Mouse (Mus musculus) fibroblast of lung, adult 2 months (primary cell): ENCODE measurements at regions not wholly inside any gene's neighbourhood (a gene's known extent, or its start where the extent isn't known, plus 50 kb on each side); places are given as distances from the start of the nearest gene placed in this dataset.
A peak's percentile ranks its signal among the peaks of the same experiment; 100 is the strongest.

ENCODE experiments used
- DNase-seq: peaks from one replicate; pipeline ENCODE4 v3.0.0-alpha.2; 2011; ENCODE audit warnings: low read depth

DNA sequence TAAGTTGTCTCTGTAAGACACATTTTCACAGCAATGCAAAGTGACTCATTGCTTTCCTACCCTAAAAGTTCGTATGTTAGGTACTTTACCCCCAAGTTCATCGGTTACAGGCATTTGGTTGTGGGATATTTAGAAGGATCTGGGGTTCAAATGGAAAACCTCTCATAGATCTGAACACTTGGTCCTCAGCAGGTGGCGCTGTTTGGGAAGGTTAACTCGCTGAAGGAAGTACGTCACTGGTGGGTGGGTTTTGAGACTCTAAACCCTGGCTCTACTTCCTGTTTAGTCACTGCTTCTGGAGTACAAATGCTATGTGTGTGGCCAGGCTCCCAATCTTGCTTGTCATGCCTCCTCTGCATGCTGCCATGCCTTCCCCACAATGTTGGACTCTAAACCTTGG, 284.0 kb upstream of the Castor2 start:
- no peak for DNase-seq

- no peak for DNase-seq
Observed at GRCm38 (mm10) chr5:133814436-133814835, 285.1 kb upstream of the Castor2 start.

DNA sequence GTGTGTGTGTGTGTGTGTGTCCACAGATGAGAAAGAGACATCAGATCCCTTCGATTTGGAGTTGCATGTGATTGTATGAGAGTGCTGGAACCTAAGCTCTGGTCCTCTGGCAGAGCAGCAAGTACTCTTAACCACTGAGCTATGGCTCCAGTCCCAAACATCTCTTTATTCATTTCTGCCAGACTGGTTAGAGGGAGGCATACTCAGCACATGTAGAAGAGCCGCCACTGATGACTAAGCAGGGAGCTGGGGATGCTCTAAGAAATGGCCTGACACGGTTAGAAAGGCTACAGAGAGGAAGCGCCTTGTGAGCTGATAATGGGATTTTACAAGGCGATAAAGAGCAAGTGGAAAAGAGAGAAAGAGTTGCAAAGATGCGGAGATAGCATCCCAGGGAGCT, 287.3 kb upstream of the Castor2 start:
- DNase-seq: no peak

- DNase-seq: no peak
Observed at GRCm38 (mm10) chr5:133806891-133807290, 292.6 kb upstream of the Castor2 start.

GRCm38 (mm10) chr5:133802001-133802400, 297.5 kb upstream of the Castor2 start:
- DNase-seq: no peak

GRCm38 (mm10) chr5:133795638-133796037, 303.9 kb upstream of the Castor2 start:
- DNase-seq: no peak

- no peak for DNase-seq
Observed at GRCm38 (mm10) chr5:133790726-133791125, 308.8 kb upstream of the Castor2 start.

DNA sequence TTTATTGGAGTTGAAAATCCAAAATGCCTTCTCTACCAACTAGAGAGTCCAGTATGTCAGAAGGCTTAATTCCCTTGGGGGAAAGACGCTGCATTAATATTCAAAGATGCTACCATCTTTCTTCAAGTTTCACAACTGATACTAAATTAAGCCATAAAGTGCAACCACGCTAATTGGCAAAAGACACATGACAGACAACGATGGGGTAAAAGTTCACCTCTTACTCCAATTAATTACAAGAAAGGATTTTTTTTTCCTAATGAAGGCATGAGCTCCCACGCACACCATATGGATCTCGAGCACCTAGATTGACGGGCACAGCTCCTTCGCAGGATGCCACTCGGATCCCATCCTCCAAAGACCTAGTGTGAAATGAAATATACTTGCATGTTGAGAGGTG, 311.5 kb upstream of the Castor2 start:
- no peak for DNase-seq

DNA sequence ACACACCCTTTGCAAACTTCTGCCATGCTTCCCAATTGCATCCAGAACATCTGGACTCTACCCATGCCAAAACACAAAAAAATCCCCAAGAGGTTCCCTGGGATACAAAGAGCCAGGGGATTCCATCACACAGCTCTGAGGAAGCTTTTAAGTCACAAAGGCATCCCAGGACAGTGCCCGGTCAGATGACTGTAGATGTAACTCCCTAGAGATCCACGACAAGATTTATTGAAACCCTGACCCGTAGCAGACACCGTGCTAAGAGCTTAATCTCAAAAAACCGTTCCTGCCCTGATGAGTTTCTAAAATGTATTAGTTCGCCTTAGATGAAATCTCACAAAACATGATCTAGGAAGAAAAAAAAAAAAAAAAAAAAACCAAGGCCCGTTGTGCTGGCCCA, 312.0 kb upstream of the Castor2 start:
- DNase-seq: no peak

DNA sequence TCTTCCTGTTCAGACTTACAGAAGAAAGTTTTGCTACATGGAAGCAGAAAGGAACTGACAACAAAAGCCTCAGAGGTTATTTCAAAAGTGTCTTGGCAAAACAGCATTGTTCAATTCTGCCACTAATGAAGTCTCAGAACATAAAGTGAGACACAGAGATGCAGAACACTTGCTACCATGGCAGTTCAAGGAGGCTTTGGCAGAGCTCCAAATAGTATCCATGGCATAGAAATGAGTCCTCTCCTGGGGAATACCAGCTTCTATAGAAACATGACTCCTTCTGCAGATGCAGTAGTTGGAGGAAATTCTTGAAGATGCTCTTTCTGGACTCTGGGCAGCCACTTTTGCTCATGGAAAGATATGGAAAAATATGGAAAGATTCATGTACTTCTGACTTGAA, 322.9 kb upstream of the Castor2 start:
- DNase-seq: no peak

- DNase-seq: no peak
Observed at GRCm38 (mm10) chr5:133774116-133774515, 325.4 kb upstream of the Castor2 start.

- DNase-seq: no peak
Observed at GRCm38 (mm10) chr5:133768856-133769255, 330.7 kb upstream of the Castor2 start.

DNA sequence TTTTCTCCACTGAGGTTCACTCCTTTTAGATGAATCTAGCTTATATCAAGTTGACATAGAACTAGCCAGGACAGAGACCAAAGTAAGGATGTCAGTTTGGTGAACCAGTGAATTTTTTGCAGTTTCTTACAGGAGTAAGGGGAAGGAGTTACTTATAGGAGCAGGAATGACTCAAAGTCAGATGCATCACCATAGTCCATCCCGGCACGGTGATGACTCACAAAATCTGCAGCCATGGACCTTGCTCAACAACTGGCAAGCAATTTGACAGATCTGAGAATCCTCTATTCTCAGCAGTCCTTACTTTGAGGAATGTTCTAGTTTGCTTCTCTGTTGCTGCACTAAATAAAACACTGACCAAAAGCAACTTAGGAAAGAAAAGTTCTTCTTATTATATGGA, 341.7 kb upstream of the Castor2 start:
- peak; percentile 5 for DNase-seq

- no peak for DNase-seq
Observed at GRCm38 (mm10) chr5:133754180-133754579, 345.3 kb upstream of the Castor2 start.

DNA sequence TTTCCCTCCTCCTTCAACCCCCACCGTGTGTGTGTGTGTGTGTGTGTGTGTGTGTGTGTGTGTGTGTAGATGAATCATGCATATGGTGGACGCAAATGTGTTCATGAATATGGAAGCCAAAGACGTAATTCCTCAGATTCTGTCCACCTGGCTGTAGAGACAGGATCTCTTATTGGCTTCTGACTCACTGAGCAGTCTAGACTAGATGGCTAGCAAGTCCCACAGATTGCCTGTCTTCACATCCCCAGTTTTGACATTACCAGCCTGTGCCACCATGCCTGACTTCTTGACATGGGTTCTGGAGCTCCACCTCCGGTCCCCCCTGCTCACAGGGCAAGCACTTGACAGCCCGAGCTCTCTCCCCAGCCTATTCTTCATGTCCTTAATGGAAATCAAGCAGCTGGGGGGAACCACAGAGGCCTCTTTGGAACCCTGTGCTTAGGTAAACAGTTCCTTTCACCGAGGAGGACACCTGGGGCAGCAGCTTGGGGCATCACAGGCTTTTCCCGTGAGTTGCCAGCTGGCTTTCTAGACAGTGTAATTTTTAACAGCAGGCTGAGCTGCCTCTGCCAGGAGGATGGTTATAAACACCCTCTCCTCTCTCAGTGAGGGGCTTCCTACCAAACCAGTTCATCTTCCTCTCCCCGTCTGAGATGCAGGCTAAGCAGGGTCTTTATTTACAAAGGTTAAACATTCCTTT, 345.9 kb upstream of the Castor2 start:
- DNase-seq: no peak

DNA sequence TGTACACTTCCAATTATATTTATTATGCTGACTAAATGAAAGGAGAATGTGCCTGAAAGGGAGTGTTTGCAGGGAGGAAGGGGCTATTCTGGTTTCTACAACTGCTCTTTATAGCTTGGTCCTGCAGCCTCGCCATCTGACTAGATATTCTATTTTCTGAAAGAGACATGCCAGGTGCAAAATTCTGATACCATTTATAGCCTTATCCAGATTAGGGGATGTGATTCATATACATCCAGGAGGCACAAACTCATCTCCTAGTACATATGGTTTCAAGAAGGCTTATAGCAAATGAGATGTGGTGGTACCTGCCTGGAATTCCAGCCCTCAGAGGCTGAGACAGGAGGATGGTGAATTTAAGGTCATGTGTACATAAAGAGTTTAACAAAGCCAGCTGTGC, 352.6 kb upstream of the Castor2 start:
- DNase-seq: no peak

DNA sequence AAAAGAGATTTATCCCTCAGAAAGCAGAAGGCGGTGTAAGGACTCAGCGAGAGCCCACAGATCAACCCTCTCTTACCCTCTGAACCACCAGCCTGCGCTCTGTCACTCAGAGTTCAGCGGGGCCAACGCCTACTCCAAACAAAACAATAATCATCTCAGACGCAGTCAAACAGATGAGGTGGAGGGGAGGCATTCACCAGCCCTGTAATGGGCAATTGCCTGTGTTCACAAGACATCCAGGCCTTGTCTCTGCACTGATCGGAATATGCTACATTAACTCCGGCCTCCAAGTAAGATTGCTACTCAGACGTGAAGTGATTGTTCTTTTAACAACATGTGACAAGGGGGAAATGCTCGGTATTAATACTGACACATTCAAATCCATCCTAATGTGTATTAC, 353.1 kb upstream of the Castor2 start:
- DNase-seq: no peak

GRCm38 (mm10) chr5:133744136-133744535, 355.4 kb upstream of the Castor2 start:
- no peak for DNase-seq

- no peak for DNase-seq
Observed at GRCm38 (mm10) chr5:133743606-133744005, 355.9 kb upstream of the Castor2 start.

DNA sequence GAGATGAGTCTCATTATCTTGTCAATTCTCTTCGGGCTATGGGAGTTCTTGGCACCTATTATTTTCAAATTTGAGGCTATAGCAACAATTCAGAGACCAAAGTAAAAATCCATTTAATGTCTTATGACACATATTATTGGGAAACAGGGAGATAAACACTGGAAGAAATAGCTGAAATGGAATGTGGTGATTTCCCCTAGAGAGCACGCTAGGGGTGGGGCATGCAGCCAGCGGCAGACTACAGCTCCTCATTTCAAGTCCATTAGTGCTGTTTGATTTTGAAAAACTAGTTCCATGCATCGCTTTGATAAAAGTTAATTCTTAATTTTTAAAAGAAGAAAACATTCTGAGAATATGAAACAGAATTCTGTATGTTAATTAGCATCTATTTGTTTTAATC, 367.6 kb upstream of the Castor2 start:
- DNase-seq: peak; percentile 4

GRCm38 (mm10) chr5:133718187-133719078, 381.1 kb upstream of the Castor2 start:
- no peak for DNase-seq

DNA sequence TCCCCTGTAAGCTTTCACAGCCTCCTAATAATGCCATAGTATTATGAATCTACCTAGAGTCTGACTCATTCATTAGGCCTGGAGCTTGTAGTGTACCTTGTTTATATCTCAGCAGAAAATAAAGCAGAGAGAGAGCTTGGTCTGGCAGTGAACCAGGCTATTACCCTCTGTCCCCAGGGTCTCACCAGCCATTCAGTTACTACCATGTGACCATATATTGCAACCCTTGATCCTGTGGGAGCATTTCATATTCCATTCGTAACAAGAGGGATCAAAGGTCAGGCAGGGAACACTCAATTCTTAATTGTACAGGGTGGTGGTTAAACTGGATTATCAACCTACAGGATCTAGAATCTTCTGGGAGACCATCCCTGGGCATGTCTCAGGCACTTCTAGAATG, 383.7 kb upstream of the Castor2 start:
- no peak for DNase-seq

DNA sequence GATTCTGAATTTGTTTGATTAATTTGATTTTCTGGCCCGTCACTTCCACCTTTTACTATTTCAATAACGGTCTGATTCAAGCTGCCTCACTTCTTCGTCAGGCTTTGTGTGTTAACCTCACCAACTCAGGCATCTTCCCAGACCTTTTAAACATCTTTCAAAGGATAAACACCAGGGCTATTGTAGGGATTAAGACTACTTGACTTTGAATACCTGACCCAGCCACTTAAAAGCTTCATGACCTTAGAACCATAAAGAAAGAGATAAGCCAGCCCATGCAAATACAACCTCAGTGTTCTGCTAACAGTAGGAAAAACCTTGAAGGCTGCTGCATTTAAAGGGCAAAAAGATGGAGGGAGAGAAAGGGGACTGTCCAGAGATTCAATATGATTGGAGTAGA, 386.9 kb upstream of the Castor2 start:
- DNase-seq: no peak

DNA sequence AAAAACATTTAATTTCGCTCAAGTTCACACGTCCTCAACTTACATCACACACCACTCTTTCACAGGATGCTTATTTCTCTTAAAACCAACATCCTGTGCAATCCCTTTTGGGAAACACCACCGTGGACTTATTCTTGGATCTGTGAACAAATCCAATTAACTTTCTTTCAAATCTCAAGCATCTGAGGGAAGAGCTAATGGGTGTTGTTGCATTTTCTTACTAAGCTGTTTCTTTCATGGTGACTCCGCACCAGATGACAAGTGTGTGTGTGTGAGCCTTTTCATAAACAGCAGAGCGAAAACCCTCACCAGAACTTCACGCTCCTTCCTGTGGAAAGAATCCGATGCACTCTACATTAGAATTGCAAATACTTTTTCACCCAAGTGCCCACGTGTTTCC, 390.6 kb upstream of the Castor2 start:
- no peak for DNase-seq
